Mouse (Mus musculus) kidney, adult 10 weeks (tissue): ENCODE results near the gene Gpc2. TPM values are rescaled to one million over a fixed set of nuclear protein-coding genes. Genes with fewer than 3 reads are reported as not detected.

ENCODE experiments used
- polyA plus RNA-seq: library from polyadenylated mRNA; stranded (reverse); fragments of 350-450 nt; fragmentation: Illumina TruSeq; extraction: RNeasy Lipid Tissue Mini Kit (QIAGEN cat#74804); gene quantifications from one replicate; pipeline ENCODE4 v1.2.3, GENCODE M21; 2014; ENCODE audit warnings: low read depth, low replicate concordance

The Gpc2 gene
- not detected for polyA plus RNA-seq

DNA sequence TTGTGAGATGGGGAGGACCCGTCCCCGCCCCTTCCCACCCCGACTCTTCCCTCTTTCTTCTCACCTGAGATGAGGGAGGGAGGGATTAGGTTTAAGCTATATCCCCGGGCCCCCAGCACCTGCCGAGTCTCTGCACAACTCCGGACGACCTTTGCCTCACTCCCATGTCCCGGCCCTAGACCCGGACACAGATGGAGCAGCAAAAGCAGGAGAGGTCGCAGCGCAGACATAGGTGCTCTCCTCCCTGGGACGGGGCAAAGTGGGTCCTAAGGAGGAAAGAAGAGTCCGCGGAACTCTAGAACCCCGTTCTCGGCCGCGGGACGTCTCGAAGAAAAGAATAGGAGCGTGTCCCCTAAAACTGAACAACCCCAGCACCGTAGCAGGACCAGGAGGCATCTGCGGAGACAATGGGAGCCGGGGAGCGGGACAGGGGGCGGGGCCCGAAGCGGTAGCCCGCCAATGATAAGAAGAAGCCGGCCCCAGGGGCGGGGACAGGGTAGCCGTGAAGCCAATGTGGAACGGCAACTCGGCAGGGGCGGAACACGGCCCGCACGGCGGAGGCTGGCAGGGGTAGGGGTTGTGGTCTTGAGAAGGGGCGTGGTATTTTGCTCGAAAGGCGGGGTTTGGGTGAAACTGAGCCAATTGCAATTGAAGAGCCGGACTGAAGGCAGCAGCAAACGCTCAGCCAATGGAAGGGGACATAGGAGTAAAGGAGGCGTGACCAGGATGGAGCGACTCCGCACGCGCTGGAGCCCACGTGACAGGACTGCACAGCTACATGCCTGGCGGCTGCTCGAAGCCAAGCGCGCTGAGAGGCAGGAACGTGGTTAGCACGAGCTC is at the start of gene Gpc2, which contains the start of the genes Gm43720 and Stag3:
Gpc2 (minus strand) TSS at position 421 of the 840 bp plus-strand sequence.
Gm43720 (minus strand) TSS at position 374 of the 840 bp plus-strand sequence.
Stag3 (plus strand) TSS at position 656 of the 840 bp plus-strand sequence.

GRCm38 (mm10) chr5:138272409-138272923 is 7.3 kb downstream of the Gpc2 start, which contains the start of gene Gal3st4:
Gal3st4 (minus strand) TSS chr5:138272840.

DNA sequence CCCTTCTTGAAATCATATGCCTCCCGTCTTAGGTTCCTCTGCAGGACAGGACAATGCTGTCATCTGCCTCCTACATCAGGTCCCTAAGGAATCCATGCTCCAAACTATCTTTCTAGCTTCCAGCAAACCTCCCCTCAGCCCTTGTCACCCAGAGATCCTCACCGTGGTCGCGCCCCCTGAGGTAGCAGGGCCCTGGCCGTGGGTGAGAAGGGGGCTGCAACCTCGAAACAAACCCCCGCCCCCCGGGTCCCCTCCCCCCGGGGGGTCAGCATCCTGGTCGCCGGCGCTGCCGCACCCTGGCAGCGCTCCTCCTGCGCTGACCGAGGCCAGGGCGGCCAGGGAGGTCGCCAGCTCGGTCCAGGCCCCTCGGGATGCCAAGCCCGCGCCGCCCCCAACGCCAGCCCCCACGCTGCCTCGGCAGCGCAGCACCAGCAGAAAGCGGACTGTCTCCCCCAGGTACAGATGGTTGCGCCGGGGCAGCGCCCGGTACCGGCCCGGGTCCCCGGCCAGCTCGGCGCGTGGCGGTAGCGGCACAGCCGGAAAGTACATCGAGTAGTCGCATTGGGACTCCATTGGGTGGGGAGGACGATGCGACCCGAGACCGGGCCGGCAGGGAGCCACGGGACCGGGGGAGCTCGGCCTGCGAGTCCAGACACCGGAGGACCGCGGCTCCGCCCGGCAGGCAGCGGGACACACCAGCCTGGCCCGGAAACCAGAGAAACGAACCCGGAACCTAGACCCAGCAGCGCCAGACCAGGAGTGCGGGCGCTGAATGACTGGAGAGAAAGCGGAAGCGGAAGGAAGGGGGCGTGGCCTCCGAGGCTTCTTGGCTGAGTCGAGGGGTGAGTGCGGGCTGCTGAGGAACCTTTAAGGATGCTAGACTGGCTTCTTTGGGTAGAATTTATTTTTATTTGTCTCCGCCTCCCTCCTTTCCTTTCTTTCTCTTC is 16.3 kb downstream of the Gpc2 start, which contains the start of gene BC037034:
BC037034 (minus strand) TSS at position 774 of the 947 bp plus-strand sequence.

DNA sequence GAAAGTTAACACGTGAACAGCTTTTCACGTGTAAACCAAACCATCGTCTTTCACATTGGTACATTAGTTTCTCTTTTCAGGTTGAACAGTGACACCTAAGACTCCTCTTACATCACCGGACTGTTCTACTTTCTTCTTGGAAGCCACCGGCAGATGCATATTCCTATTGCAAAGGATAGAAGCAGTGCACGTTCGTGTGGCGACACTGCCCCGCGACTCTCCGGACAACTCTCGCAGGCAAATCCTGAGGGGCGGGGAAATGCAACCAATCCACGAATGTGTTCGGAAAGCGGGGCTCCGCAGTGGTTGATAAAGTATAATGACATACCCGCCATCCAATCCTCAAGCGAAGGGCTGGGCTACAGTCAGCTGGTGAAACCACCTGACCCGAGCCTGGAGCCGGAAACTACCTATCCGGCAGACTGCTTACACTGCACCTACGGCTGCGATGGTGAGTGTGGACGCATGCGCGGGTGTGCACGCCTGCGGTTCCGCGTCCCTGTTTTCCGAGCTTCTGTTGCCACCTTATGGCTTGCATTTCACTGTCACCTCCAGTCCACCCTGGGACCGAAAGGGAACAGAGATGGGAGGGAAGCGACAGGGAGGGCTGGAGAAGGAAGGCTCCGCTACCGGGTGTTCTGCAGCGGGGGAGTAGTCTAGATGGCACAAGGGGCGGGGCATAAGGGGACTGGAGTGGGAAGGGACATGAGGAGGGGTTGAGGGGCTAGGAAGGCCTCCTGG is 24.3 kb downstream of the Gpc2 start, which contains the start of gene Lamtor4:
Lamtor4 (plus strand) TSS at position 130 of the 741 bp plus-strand sequence.

DNA sequence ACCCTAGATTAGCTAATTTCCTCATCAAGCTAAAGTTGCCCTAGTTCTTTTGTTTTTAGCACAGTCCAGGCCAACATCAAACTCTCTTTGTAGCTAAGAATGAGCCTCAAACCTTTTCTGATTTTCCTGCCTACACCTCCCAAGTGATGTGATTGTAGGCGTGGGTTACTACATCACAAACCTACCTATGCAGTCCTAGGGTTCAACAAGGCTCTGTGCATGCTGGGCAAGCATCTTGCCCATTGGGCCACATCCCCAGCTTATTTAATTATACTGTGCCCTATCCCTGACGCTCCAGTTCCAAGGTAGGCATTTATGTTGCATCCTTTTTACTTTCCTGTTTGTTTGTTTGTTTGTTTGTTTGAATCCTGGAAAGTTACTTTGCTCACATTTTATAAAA is 54.1 kb downstream of the Gpc2 start, which contains the start of gene Nxpe5:
Nxpe5 (plus strand) TSS at position 199 of the 400 bp plus-strand sequence.

Other genes starting within 250 kb of the Gpc2 start
- gene Smok3c, start 226.8 kb downstream of the Gpc2 start, polyA plus RNA-seq, result not detected
- gene Zkscan1, start 194.9 kb downstream of the Gpc2 start, polyA plus RNA-seq, result 50.9 TPM
- gene Zscan21, start 163.1 kb downstream of the Gpc2 start, polyA plus RNA-seq, result 17.5 TPM
- gene Zfp113, start 124.3 kb downstream of the Gpc2 start, polyA plus RNA-seq, result 16.9 TPM
- 75.6 TPM for gene Cops6, start 118.9 kb downstream of the Gpc2 start, polyA plus RNA-seq
- gene Ap4m1, start 108.0 kb downstream of the Gpc2 start, polyA plus RNA-seq, result 4.8 TPM
- 6.9 TPM for gene Mcm7, start 107.6 kb downstream of the Gpc2 start, polyA plus RNA-seq
- 2.7 TPM for gene Taf6, start 92.6 kb downstream of the Gpc2 start, polyA plus RNA-seq
- 9.6 TPM for gene Cnpy4, start 92.5 kb downstream of the Gpc2 start, polyA plus RNA-seq
- 0.36 TPM for gene Mblac1, start 85.7 kb downstream of the Gpc2 start, polyA plus RNA-seq
- not detected for gene Nxpe5, start 54.1 kb downstream of the Gpc2 start, polyA plus RNA-seq
- 2.1 TPM for gene Lamtor4, start 24.5 kb downstream of the Gpc2 start, polyA plus RNA-seq
- 1.3 TPM for gene BC037034, start 16.0 kb downstream of the Gpc2 start, polyA plus RNA-seq
- not detected for gene Gal3st4, start 7.2 kb downstream of the Gpc2 start, polyA plus RNA-seq
- gene Gm43720, start within 50 bp of the Gpc2 start, polyA plus RNA-seq, result not detected
- gene Stag3, start 235 bp upstream of the Gpc2 start, polyA plus RNA-seq, result not detected
- gene Pvrig, start 62.0 kb upstream of the Gpc2 start, polyA plus RNA-seq, result not detected
- gene Zfp157, start 161.5 kb upstream of the Gpc2 start, polyA plus RNA-seq, result 24.4 TPM